Mouse (Mus musculus): ENCODE measurements around the gene Kctd6.
"Not testable (repeated sequence)": the region's sequence is repeated elsewhere in the genome, so short reads cannot be mapped to it uniquely, and the experiment has no call there.

The Kctd6 gene

GRCm38 (mm10) chr14:8250141-8250871, 36.4 kb downstream of the Kctd6 start:
- DNase-seq = no peak

DNA sequence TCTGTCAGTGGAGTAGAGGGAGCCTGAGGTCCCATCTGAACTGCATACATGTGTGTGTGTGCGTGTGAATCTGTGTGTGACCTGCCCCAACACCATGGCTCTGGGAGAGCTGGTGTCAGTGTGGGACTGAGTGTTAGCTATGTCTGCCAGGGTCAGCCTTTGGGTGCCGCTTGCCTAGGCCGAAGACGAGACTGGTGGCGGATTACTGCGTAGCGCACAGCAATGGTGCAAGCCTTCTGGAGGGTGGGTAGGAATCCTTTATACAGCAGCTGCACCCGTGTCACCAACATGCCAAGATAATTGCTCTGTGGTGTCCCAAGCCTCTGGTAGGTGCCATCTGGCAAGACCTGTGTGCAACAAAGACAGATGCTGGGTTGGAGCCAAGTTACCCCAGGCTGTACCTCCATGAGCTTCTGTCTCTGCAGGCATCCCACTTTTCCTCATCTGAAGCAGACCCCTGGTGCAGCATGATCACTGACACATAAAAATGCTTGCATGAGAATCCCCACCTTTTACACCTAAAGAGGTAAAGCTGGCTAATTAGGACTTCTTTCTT, 37.5 kb downstream of the Kctd6 start:
- no peak for DNase-seq

GRCm38 (mm10) chr14:8255076-8255729, 41.3 kb downstream of the Kctd6 start:
- DNase-seq = peak; percentile 73

- DNase-seq = no peak
Observed at GRCm38 (mm10) chr14:8256072-8256471, 42.1 kb downstream of the Kctd6 start.

- DNase-seq = no peak
Observed at GRCm38 (mm10) chr14:8256881-8257280, 42.9 kb downstream of the Kctd6 start.

GRCm38 (mm10) chr14:8257521-8258334, 43.8 kb downstream of the Kctd6 start:
- no peak for DNase-seq

DNA sequence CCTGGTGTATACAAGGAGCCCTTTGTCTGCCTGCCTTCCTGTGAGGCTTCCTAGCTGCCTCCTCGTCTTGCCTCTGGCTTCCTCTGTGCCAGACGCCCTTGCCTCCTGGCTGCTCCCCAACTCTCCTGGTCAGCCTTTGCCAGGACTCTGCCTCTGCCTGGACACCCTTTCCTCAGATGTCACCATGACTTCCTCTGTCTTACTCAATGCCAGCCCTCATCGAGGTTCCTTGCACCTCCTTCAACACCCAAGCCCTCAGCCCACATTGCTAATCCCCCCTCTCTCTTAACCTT, 44.3 kb downstream of the Kctd6 start:
- DNase-seq = no peak

DNA sequence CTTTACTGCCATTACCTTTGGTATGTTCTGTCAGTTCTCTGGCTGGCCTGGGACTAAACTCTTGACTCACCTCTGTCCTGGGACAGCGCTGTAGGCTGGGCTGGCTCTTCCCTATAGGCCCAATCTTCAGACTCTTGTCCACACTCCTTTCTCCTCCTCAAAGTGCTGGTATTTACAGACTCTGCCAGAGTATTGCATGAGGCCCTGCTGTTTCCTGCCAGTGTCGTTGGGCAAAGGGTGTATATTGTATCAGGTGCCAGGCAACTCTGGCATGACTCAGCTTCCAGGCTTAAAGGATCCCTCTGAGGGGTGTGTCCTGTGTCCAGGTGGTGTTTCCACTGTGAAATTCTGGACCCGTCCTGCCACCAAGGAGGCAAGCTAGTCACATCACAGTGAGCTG, 44.8 kb downstream of the Kctd6 start:
- no peak for DNase-seq

GRCm38 (mm10) chr14:8259166-8259565, 45.2 kb downstream of the Kctd6 start, which contains the start of gene Acox2:
Gene Acox2, minus strand, starts transcription at chr14:8259353.
- DNase-seq = no peak

DNA sequence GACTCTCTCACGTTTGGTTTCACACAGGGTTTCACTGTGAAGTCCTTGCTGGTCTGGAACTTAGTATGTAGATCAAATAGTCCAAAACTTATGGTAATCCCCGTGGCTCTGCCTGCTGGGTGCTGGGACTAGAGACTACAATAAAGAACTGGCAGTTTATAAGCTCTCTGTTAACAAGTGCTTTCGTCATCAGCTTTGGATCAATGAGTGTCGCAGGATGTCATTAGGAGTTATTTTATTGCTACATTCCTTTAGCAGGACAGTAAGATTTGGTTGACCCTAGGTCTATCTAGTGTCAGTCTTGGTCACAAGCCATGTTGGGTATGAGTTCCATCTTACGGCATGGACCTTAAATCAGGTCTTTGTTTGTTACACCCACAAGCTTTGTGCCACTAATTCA, 46.3 kb downstream of the Kctd6 start:
- DNase-seq = no peak

GRCm38 (mm10) chr14:8262242-8262641, 48.3 kb downstream of the Kctd6 start:
- DNase-seq = no peak

DNA sequence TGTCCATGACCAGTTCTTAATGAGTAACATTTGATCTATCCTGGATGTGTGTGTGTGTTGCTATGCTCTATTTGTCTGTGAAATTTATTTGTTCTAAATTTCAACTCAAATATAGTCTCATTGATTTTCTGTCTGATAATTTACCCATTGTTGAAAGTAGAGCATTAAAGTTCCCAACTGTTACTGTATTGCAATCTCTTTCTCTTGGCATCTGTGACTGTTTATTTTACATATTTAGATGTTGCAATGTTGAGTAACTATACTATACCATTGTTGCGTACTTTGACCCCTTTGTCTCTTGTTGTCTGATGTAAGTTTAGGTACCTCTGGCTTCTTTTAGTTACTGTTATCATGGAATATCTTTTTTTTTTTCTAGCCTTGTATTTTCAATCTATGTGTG, 50.4 kb downstream of the Kctd6 start:
- no peak for DNase-seq

DNA sequence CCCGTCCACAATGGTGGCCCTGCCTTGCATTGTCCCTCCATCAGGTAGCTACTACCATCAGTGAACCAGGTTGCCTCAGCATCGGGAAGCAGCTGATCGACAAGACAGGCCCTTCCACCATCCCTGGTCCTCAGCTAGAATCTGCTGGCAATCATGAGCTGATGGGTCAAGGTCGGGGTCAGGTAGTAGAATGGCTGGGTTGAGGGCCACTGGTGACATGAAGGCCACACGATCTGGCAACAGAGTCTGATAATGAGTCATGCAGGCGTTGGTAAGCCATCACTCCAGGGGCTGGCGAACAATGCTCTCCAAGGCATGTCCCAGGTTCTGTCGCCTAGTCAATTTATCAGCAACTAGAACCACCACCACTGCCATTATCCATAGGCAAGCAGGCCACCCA, 57.3 kb downstream of the Kctd6 start:
- DNase-seq = not testable (repeated sequence)

Data from right cerebral cortex, postnatal 14 days (tissue).